In genomic region chr7:100466781-100467510, GRCm38 (mm10) we compare ENCODE assay signal across 11 mouse cellular contexts. TPM values are rescaled to one million over a fixed set of nuclear protein-coding genes. Genes with fewer than 3 reads are reported as not detected.
DNase-seq lines count a peak whose midpoint lies in the region; ATAC-seq lines count a peak whose summit lies in the region.
"Had no signal": no experiment of that assay in that cellular context is flagged by ENCODE, and none has a peak within 500 bp of the region (broad histone marks: within the 10 kb centered on the region; RNA-seq: fewer than 3 reads in every experiment).

No protein-coding gene starts in this region.

- no peak for DNase-seq in heart, adult 8-10 months (ENCODE audit: low spot score)
- no peak for DNase-seq in midbrain, embryonic 11.5 days (ENCODE audit: low spot score, missing footprints)
- no peak for DNase-seq in midbrain, embryonic 14.5 days
- DNase-seq in layer of hippocampus, postnatal 36 days = no peak
- no peak for DNase-seq in ovary, adult 18-20 months (ENCODE audit: low spot score)
- no peak for DNase-seq in cerebellum, adult 9-10 months
- DNase-seq: left cerebral cortex, postnatal 4 days had no signal

- peak; percentile 91 for ATAC-seq in heart, embryonic 11.5 days (replicated peaks; ENCODE audit: insufficient number of reproducible peaks, low FRiP score, low TSS enrichment)
- ATAC-seq in midbrain, embryonic 11.5 days (ENCODE audit: low FRiP score) = peak; percentile 30; the same call in 1 of the 2 replicates
- no peak for ATAC-seq in midbrain, embryonic 14.5 days (ENCODE audit: low FRiP score, low TSS enrichment)
- peak; percentile 95 for ATAC-seq in liver, embryonic 15.5 days (ENCODE audit: insufficient read depth)

- no peaks in the 10 kb centered on the region for H3K27me3 ChIP-seq in heart, embryonic 11.5 days (ENCODE audit: control insufficient read depth, insufficient read depth, low read length)
- no peaks in the 10 kb centered on the region for H3K27me3 ChIP-seq in midbrain, embryonic 11.5 days (ENCODE audit: control insufficient read depth, insufficient read depth, low read length)
- H3K27me3 ChIP-seq in midbrain, embryonic 14.5 days (ENCODE audit: control insufficient read depth, insufficient read depth, low read length) = no peaks in the 10 kb centered on the region
- H3K27me3 ChIP-seq in liver, embryonic 15.5 days = no peaks in the 10 kb centered on the region
- H3K27me3 ChIP-seq: embryonic facial prominence, embryonic 12.5 days; neural tube, embryonic 12.5 days had no signal

- peak overlapping the region; percentile 61 for H3K9ac ChIP-seq in heart, embryonic 11.5 days (ENCODE audit: low read depth, low read length)
- no peak overlapping the region for H3K9ac ChIP-seq in midbrain, embryonic 11.5 days (ENCODE audit: low read length)
- no peak overlapping the region for H3K9ac ChIP-seq in midbrain, embryonic 14.5 days (replicated peaks; ENCODE audit: low read length)
- H3K9ac ChIP-seq in liver, embryonic 15.5 days = peak overlapping the region; percentile 84
- H3K9ac ChIP-seq: embryonic facial prominence, embryonic 12.5 days; neural tube, embryonic 12.5 days had no signal

- peaks cover 35% of the 10 kb centered on the region for H3K4me1 ChIP-seq in heart, embryonic 11.5 days (ENCODE audit: control insufficient read depth, insufficient read depth, low read length)
- H3K4me1 ChIP-seq in midbrain, embryonic 11.5 days (ENCODE audit: control insufficient read depth, insufficient read depth, low read length) = no peaks in the 10 kb centered on the region
- no peaks in the 10 kb centered on the region for H3K4me1 ChIP-seq in midbrain, embryonic 14.5 days (ENCODE audit: control insufficient read depth, insufficient read depth, low read length)
- peaks cover 86% of the 10 kb centered on the region for H3K4me1 ChIP-seq in liver, embryonic 15.5 days (replicated peaks)
- H3K4me1 ChIP-seq: neural tube, embryonic 12.5 days had no signal

- H3K27ac ChIP-seq in heart, embryonic 11.5 days (ENCODE audit: low read depth, low read length) = peak overlapping the region; percentile 89
- H3K27ac ChIP-seq in midbrain, embryonic 11.5 days (ENCODE audit: low read depth, low read length) = no peak overlapping the region
- H3K27ac ChIP-seq in midbrain, embryonic 14.5 days (replicated peaks; ENCODE audit: low read depth, low read length) = no peak overlapping the region
- H3K27ac ChIP-seq in liver, embryonic 15.5 days (replicated peaks) = peak overlapping the region; percentile 100
- H3K27ac ChIP-seq: embryonic facial prominence, embryonic 12.5 days; neural tube, embryonic 12.5 days had no signal

- H3K36me3 ChIP-seq in heart, embryonic 11.5 days (ENCODE audit: control insufficient read depth, insufficient read depth, low read length) = 0 out of 2 replicates have a peak, but pooled peaks cover 3% of the 10 kb centered on the region
- peaks cover 11% of the 10 kb centered on the region for H3K36me3 ChIP-seq in midbrain, embryonic 11.5 days (ENCODE audit: control insufficient read depth, insufficient read depth, low read length)
- peaks cover 47% of the 10 kb centered on the region for H3K36me3 ChIP-seq in midbrain, embryonic 14.5 days (ENCODE audit: control insufficient read depth, insufficient read depth, low read length)
- peaks cover 36% of the 10 kb centered on the region for H3K36me3 ChIP-seq in liver, embryonic 15.5 days (replicated peaks)

- H3K9me3 ChIP-seq in heart, embryonic 11.5 days (replicated peaks; ENCODE audit: control insufficient read depth, low read length) = no peaks in the 10 kb centered on the region
- H3K9me3 ChIP-seq in midbrain, embryonic 11.5 days (ENCODE audit: control insufficient read depth, low read length) = no peaks in the 10 kb centered on the region
- no peaks in the 10 kb centered on the region for H3K9me3 ChIP-seq in midbrain, embryonic 14.5 days (ENCODE audit: control insufficient read depth, low read length)
- no peaks in the 10 kb centered on the region for H3K9me3 ChIP-seq in liver, embryonic 15.5 days (replicated peaks)
- H3K9me3 ChIP-seq: embryonic facial prominence, embryonic 12.5 days; neural tube, embryonic 12.5 days had no signal

- WGBS in heart, embryonic 11.5 days (ENCODE audit: insufficient replicate concordance) = 66% methylated on average over 11 of the region's 11 CpGs
- WGBS in midbrain, embryonic 11.5 days = 90% methylated on average over 11 of the region's 11 CpGs
- 92% methylated on average over 11 of the region's 11 CpGs for WGBS in midbrain, embryonic 14.5 days
- WGBS in liver, embryonic 15.5 days (ENCODE audit: insufficient replicate concordance) = 20% methylated on average over 11 of the region's 11 CpGs

- peak overlapping the region; percentile 25 for H3K4me3 ChIP-seq in heart, embryonic 11.5 days (ENCODE audit: low read depth, low read length)
- H3K4me3 ChIP-seq in midbrain, embryonic 11.5 days (ENCODE audit: low read depth, low read length) = no peak overlapping the region
- H3K4me3 ChIP-seq in midbrain, embryonic 14.5 days (replicated peaks; ENCODE audit: low read depth, low read length) = no peak overlapping the region
- peak overlapping the region; percentile 68 for H3K4me3 ChIP-seq in liver, embryonic 15.5 days (replicated peaks)
- H3K4me3 ChIP-seq: embryonic facial prominence, embryonic 12.5 days; neural tube, embryonic 12.5 days had no signal

- peak overlapping the region; percentile 54 for H3K4me2 ChIP-seq in heart, embryonic 11.5 days
- no peak overlapping the region for H3K4me2 ChIP-seq in midbrain, embryonic 11.5 days
- no peak overlapping the region for H3K4me2 ChIP-seq in midbrain, embryonic 14.5 days (ENCODE audit: low read length)
- peak overlapping the region; percentile 79 for H3K4me2 ChIP-seq in liver, embryonic 15.5 days
- H3K4me2 ChIP-seq: embryonic facial prominence, embryonic 12.5 days; neural tube, embryonic 12.5 days had no signal

RNA-seq across cellular contexts. Expression of gene Ucp3, which starts 5.8 kb away (rescaled TPM):
- not detected in 2 replicates for polyA plus RNA-seq in heart, embryonic 11.5 days (2014; fragmentation: Nextera tagmentation; extraction: Ambion mirVana)
- 10 to 100 TPM; 20.7 to 55.8 (median 48.5) TPM for total RNA-seq in heart, adult 8-10 months (2022)
- not detected in 2 replicates for polyA plus RNA-seq in midbrain, embryonic 11.5 days (2014; fragmentation: Nextera tagmentation; extraction: Ambion mirVana)
- polyA plus RNA-seq in midbrain, embryonic 14.5 days (2014; fragmentation: Nextera tagmentation; extraction: Ambion mirVana) = not detected in 2 replicates
- polyA plus RNA-seq in liver, embryonic 15.5 days (2015; fragmentation: Nextera tagmentation; extraction: Ambion mirVana) = 0.06 TPM in 1 of 2 replicates, not detected in the other
- 1 to 10 TPM; 1.3 to 2.5 TPM for total RNA-seq in layer of hippocampus, postnatal 36 days (2021)
- polyA plus RNA-seq: embryonic facial prominence, embryonic 12.5 days; neural tube, embryonic 12.5 days had no signal

RNA-seq across cellular contexts. Expression of gene Ucp2, which starts 26.2 kb away (rescaled TPM):
- 216 and 245 TPM in 2 replicates for polyA plus RNA-seq in heart, embryonic 11.5 days (2014; fragmentation: Nextera tagmentation; extraction: Ambion mirVana)
- total RNA-seq in heart, adult 8-10 months (2022) = 100 to 1,000 TPM; 165 to 276 (median 226) TPM
- polyA plus RNA-seq in midbrain, embryonic 11.5 days (2014; fragmentation: Nextera tagmentation; extraction: Ambion mirVana) = 67.0 and 80.4 TPM in 2 replicates
- 47.0 and 55.6 TPM in 2 replicates for polyA plus RNA-seq in midbrain, embryonic 14.5 days (2014; fragmentation: Nextera tagmentation; extraction: Ambion mirVana)
- polyA plus RNA-seq in liver, embryonic 15.5 days (2015; fragmentation: Nextera tagmentation; extraction: Ambion mirVana) = 734 and 787 TPM in 2 replicates
- total RNA-seq in layer of hippocampus, postnatal 36 days (2021) = 10 to 100 TPM; 67.5 to 87.2 TPM

RNA-seq across cellular contexts. Expression of gene Dnajb13, which starts 47.8 kb away (rescaled TPM):
- 0.19 and 0.21 TPM in 2 replicates for polyA plus RNA-seq in heart, embryonic 11.5 days (2014; fragmentation: Nextera tagmentation; extraction: Ambion mirVana)
- total RNA-seq in heart, adult 8-10 months (2022) = under 1 TPM in 1 of 4 experiments, not detected in 3; 0.50 TPM
- 0.33 and 0.52 TPM in 2 replicates for polyA plus RNA-seq in midbrain, embryonic 11.5 days (2014; fragmentation: Nextera tagmentation; extraction: Ambion mirVana)
- 2.0 and 3.7 TPM in 2 replicates for polyA plus RNA-seq in midbrain, embryonic 14.5 days (2014; fragmentation: Nextera tagmentation; extraction: Ambion mirVana)
- 2.9 and 3.8 TPM in 2 replicates for polyA plus RNA-seq in liver, embryonic 15.5 days (2015; fragmentation: Nextera tagmentation; extraction: Ambion mirVana)
- under 1 TPM; 0.43 to 0.50 TPM for total RNA-seq in layer of hippocampus, postnatal 36 days (2021)

Comparison
In these comparisons a context has a peak if more than half of its experiments do, and no peak if none do; other contexts are left out.
1. H3K27ac ChIP-seq: peak in heart, embryonic 11.5 days (single experiment) and liver, embryonic 15.5 days (single experiment); none in midbrain, embryonic 11.5 days (single experiment) and midbrain, embryonic 14.5 days (single experiment).
2. H3K4me2 ChIP-seq: peak in heart, embryonic 11.5 days (single experiment) and liver, embryonic 15.5 days (single experiment); none in midbrain, embryonic 11.5 days (single experiment) and midbrain, embryonic 14.5 days (single experiment).
3. H3K4me3 ChIP-seq: peak in heart, embryonic 11.5 days (single experiment) and liver, embryonic 15.5 days (single experiment); none in midbrain, embryonic 11.5 days (single experiment) and midbrain, embryonic 14.5 days (single experiment).
4. H3K9ac ChIP-seq: peak in heart, embryonic 11.5 days (single experiment) and liver, embryonic 15.5 days (single experiment); none in midbrain, embryonic 11.5 days (single experiment) and midbrain, embryonic 14.5 days (single experiment).